Mouse (Mus musculus): Measurements from ENCODE around the gene Ndufa12.
A peak's percentile ranks its signal among the peaks of the same experiment; 100 is the strongest.

Ndufa12 gene

DNA sequence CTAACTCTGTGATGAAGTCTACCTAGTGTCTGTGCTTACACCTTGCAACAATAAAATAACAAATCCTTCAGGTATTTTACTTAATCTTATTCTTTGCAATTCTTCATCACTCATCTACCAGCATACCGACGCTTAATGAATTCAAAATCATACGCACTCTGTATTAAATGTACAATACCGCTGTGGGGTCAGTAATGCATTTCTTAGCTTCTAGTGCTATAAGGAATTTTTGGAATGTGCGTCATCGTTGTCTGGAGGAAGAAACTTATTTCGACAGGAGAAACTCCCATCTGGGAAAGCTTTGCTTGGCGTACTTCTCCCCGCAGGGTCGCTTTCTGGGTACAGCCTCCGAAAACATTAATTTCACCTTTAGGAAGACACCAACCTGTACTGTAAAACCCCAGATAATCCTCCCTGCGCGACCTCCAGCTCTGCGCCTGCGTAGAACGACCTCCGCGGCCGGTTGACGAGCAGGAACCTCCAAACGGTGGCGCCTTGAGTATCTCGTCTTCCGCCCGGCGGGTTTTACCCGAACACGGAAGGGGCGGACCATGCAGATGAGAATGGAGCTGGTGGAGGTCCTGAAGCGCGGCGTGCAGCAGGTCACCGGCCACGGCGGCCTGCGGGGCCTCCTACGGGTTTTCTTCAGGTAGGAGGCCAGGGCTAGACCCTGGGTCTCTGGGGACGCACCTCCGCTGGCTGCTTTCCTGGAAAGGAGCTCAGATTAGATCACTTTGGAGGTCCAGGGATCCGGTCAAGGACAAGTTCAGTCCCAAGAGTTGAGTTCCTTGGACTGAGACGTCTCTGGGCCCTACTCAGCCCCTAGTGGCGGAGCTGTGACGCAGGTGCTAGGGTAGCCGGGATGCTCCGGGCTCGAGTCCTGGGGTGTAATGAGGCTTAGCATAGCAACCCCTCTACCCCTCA lies at the start of gene Ndufa12:
Gene Ndufa12 (plus strand): TSS at position 239 of the 924 bp plus-strand sequence.
- peak; percentile 45 for DNase-seq (ENCODE audit: extremely low read depth, low read depth, low spot score)

DNA sequence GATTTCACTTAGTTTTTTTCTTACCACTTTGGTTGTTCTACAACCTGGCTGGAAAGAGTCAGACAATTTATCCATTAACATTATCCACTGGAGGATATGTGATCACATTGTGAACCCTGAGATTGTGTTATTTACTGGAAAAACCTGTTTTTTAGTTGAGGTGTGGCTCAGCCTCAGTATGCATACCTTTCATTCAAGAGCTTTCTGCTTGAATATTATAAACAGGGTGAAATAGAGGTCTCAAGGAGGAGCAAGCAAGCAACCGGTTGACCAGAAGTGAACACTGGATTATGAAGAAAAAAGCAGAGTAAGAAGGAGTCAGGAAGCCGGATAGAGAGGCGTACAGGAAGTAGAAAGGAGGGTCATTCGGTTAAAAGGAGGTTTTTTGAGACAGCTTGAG lies 47.0 kb upstream of the Ndufa12 start:
- no peak for DNase-seq (ENCODE audit: extremely low read depth, low read depth, low spot score)

DNA sequence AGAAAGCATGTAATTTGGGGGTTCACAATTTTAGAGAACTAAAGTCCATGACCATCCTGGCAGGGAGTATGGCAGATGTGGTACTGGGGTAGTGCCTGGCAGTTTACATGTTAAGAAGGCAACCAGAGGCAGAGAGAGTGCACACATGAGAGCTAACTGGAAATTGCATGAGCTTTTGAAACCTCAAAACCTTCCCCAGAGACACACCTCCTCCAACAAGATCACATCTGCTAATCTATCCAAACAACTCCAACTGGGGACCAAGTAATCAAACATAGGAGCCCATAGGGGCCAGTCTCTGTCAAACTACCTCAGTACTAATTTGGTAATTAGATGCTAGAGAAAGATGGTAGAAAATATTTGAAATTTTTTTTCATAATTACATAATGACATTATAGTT lies 44.7 kb upstream of the Ndufa12 start:
- no peak for DNase-seq (ENCODE audit: extremely low read depth, low read depth, low spot score)

DNA sequence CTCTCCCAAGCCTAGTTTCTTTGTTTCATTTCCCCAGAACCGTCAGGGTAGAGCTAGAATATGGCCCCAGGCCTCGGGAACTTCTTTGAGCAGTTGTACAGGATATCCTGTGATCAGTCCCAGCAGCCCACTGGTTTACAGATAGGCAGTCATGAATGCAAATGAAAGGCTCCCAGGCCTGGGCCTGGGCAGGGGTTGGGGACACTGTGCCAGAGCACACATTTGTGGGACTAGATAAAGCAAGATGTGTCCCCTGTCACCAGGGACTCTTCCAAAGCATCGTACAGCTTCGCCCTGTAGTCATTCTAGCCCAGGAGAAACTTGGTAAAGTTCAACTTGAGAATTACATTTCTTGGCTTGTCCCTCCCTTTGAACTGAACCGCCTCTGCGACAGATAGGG lies 39.6 kb upstream of the Ndufa12 start:
- no peak for DNase-seq (ENCODE audit: extremely low read depth, low read depth, low spot score)

DNA sequence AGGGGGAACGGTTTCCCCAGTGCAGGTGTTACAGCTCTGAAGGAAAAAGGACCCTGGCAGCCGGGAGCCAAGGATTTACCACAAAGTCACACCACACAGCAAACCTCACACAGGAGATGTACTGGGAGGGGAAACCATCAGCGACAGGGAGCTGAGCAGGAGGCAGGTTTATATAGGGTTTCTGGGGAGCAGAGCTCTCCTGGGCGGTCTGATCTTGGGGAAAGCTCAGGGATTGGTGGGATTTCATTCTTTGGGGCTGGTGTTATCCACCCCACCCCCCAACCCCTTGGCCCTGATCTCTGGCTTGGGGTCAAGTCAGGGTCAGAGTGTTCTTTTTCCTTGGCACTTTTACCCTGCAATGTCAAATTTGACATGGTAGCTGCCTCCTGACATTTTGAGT lies 39.1 kb upstream of the Ndufa12 start:
- DNase-seq (ENCODE audit: extremely low read depth, low read depth, low spot score), result no peak

DNA sequence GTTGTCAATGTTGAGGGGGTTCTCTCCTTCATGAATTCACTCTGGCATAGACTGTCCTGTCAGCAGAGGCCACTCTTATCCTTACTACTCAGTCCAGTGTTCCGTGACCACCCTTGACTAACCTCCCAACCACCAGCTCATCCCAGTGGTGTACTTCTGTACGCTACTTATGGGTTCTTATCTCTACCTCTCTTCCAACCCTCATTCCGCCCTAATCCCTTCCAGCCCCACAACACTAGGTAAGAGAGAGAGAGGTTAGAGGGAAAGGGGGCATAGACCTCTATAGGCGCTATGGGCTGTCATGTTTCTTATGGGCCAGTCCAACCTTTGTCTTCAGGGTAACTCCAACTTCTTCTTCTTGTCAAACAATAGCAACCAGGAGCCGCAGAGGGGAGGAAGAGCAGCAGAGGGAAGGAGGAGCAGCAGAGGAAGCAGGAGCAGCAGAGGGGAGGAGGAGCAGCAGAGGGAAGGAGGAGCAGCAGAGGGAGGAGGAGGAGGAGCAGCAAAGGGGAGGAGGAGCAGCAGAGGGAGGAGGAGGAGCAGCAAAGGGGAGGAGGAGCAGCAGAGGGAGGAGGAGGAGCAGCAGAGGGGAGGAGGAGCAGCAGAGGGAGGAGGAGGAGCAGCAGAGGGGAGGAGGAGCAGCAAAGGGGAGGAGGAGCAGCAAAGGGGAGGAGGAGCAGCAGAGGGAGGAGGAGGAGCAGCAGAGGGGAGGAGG lies 37.3 kb upstream of the Ndufa12 start:
- DNase-seq (ENCODE audit: extremely low read depth, low read depth, low spot score), result no peak

DNA sequence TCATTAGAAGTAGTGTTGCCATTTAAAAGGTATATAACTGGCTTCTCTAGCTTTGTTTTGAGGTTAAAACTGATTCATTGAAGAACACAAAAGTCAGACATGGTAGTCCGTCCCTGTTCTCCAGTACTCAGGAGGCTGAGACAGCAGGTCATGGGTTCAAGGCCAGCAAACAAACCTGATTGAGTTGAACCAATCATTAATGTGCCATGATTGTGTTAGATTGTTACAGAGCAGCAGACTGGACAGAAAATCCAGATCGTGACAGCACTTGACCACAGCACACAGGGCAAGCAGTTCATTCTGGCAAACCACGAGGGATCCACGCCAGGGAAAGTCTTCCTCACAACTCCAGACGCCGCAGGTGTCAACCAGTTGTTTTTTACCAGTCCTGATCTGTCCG lies 36.5 kb upstream of the Ndufa12 start:
- DNase-seq (ENCODE audit: extremely low read depth, low read depth, low spot score), result no peak

DNA sequence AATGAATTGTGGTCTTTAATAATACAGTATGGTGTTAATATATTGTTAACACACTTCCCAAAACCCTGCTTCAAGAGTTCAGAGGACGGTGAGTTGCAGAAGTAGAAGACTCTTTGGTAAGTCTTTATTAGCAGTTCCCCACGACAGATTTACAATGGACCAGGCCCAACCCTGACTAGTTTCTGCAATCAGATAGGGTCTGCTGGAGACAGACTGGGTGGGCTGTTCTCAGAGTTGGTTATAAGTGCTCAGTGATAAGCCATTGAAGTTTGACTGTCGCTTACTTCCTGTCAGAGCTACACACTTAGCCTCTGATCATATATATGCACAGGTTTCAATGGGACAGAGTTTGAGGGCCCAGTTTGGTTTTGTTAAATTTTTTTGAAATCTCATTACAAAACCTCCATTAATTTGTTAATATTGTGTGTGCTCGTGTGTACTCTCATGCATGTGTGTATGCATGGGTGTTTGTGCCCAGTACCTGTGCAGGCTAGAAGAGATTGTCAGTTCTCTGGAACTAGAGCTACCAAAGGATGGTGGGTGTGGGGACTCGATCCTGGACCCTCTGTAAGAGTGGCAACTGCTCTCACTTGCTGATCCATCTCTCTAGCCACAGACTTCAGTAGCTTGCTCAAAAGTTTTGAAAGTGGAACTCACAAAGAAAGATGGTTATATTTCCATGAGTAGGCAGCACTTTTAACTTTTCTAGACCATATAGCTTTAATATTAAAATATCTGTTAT lies 34.2 kb upstream of the Ndufa12 start:
- DNase-seq (ENCODE audit: extremely low read depth, low read depth, low spot score), result no peak

DNA sequence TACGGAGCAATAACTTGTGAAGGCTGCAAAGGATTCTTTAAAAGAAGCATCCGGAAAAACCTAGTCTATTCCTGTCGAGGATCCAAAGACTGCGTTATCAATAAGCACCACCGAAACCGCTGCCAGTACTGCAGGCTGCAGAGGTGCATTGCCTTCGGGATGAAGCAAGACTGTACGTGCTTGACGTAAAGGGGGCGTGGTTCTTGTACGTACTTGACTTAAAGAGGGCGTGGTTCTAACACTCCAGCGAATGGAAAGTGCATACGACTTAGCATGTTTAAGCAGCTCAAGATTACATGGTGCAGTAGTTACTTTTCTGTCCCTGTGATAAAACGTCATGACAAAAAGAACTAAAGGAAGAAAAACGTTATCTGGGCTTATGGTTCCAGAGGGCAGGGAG lies 33.1 kb upstream of the Ndufa12 start:
- no peak for DNase-seq (ENCODE audit: extremely low read depth, low read depth, low spot score)

DNA sequence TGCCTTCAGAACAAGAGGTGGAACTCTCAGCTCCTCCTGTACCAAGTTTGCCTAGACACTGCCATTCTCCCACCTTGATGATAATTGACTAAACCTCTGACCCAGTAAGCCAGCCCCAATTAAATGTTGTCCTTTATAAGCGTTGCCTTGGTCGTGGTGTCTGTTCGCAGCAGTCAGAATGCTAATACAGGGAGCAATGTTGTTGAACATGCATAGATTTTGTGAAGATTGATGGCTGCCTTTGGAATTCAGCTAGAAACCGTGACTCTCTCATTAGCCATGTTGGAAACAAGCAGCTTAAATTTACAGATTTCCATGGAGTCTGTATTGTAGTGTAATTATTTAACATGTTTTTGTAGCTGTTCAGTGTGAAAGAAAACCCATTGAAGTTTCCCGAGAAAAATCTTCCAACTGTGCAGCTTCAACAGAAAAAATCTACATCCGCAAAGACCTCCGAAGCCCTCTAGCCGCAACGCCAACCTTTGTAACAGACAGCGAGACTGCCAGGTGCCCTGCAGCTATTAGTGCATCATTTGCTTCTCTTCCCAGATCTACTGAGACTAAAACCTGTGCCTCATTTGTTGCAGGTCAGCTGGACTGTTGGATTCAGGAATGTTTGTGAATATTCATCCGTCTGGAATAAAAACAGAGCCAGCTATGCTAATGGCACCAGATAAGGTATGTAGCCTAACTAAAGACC lies 31.3 kb upstream of the Ndufa12 start:
- DNase-seq (ENCODE audit: extremely low read depth, low read depth, low spot score), result no peak

DNA sequence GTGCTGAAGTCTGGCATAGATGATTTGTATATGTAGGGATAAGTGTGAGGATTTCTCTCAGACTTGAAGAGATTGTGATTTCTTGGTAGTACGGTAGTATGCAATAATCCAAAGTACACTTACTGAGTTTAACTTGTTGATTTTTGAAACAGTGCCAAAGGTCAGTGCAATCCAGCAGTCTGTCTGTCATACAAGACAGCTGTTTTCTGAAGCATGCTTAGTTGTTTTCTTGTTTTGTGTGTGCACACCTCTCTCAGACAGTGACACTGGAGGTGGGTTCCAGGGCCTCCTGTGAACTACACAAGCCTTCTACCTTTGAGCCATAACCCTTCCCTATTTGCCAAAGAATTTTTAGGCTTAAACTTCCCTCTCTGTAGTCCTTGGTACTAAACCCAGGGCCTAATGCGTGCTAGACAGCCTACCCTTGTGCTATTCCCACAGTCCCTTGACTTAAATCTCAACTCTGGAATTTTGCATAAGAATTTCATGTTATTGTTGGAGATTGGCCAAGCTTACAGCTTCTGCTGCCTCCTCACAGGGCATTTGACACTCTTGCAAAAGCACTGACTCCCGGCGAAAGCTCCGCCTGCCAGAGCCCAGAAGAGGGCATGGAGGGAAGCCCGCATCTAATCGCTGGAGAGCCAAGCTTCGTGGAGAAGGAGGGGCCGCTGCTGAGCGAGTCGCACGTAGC lies 26.9 kb upstream of the Ndufa12 start:
- no peak for DNase-seq (ENCODE audit: extremely low read depth, low read depth, low spot score)

DNA sequence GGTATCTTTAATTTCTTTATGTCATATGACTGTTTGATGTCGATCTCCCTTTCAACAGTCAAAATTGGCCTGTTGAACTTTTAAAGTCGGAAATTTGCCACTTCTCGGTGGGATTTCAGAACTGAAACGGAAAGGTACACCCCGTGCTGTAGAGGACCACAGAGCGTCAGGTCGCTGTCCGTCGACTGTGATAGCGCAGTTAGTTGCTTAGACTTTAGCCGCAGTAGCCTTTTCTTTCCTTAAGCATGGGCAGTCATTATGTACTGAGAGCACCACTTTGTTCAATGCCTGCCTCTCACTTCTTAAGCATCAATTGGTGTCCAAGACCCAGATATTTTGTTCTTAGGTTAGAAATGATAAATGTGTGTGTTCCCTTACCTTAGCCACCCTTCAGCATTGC lies 26.4 kb upstream of the Ndufa12 start:
- DNase-seq (ENCODE audit: extremely low read depth, low read depth, low spot score), result no peak

DNA sequence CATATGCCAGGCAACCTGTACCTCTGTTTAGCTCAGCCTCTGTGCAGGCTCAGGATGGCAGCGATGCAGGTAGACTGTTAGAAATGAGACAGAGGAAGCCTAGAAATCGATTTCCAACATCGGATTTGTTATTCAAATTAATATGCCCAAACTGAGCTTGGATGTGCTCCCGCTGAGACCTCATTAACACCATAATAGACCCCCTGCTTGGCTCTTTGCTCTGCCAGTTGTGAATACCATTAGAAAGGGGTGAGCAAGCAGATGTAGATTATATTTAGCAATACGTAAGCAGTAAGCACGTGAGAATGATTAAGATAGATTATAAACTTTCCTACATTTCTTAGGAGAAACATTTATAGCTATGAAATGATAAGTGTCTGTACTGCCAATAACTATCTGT lies 25.8 kb upstream of the Ndufa12 start:
- DNase-seq (ENCODE audit: extremely low read depth, low read depth, low spot score), result no peak

DNA sequence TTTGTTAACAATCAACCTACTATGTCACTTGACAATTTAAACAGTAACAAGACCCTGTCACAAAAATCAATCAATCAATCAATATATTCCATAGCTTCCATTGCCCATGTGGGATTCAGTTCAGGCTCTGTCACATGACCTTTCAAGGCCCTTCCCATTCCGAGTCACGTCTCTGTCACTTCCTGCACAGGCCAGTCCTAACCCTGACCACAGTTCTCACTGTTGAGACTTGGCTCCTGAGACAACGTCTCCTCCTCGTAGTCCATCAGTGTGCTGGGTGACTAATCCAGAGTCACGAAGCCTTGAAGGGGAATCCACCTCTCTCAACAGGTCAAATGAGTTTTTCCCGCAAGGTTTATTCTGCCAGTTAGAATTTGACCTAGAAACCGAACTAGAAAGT lies 23.9 kb upstream of the Ndufa12 start:
- no peak for DNase-seq (ENCODE audit: extremely low read depth, low read depth, low spot score)

DNA sequence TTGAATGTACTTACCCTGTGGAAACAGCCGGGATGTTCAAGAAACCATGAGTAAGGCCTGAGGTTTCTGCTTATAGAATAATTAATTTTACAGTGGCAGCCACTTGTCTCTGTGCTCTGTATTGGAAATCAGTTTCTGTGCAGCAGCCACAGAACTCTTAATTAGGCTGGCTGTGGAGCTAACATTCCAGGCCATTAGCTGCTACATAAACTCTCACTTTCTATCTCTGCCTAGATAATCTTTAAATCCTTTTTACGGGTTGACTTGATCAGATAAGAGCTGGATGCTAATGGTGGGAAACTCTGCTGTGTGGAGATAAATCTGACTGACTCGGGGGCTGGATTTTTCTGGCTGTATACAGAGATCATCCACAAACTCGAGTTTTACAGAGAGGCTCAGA lies 15.3 kb upstream of the Ndufa12 start:
- DNase-seq (ENCODE audit: extremely low read depth, low read depth, low spot score), result no peak

DNA sequence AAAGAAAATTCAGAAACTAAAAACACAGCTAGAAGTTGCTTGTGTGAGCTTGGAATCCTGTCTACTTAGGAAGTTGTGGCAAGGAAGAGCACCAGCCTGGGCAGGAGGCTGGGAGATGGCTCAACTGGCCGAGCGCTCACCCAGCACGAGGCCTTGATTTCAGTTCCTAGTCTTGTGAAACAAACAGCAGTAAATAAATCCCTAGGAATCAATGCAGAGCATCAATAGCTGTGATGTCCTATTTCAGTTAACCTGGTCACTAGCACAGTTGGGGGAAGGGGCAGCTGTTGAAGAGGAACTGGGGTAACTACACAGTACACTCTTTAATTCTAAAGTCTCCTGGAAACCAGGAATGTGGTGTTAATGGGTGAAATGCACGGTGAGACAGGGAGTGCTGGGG lies 6.5 kb downstream of the Ndufa12 start:
- DNase-seq (ENCODE audit: extremely low read depth, low read depth, low spot score), result no peak

DNA sequence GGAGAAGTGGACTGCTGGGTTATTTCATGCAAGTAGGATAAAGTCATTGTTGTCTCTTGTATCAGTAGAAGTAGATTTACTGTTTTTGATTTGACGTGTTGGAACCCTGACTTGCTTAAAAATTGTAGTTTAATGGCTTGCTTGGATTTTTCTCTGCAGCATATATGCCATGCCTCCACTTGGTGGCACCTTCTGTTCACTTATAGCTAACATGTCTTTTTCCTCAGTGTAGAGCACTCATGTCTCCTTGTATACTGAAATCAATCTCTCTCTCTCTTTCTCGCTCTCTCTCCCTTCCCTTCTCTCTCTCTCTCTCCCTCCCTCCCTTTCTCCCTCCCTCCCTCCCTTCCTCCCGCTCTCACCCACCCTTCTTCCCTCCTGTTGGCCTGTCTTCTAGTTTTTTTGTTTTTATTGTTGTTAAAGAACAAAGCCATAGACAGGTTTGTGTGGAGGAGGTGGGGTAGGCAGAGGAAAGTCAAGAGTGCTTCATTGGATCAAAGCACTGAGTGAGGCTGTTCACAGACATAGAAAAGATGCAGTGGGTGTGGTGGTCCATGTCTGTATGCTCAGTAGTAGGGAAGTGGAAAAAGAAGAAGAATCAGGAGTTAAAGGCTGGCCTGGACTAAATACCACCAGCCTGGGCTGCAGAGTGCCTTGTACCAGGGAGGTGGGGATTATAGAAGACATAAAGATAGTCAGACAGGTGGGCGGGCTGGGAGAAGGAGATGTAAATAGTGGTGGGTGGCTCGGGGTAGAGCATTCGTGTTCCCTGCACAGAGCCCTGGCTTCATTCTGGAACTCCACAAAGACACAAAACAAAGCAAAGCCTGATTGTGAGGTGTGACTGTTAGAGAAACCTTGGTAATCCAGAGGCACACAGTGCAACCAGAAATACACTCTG lies 12.4 kb downstream of the Ndufa12 start:
- DNase-seq (ENCODE audit: extremely low read depth, low read depth, low spot score), result no peak

DNA sequence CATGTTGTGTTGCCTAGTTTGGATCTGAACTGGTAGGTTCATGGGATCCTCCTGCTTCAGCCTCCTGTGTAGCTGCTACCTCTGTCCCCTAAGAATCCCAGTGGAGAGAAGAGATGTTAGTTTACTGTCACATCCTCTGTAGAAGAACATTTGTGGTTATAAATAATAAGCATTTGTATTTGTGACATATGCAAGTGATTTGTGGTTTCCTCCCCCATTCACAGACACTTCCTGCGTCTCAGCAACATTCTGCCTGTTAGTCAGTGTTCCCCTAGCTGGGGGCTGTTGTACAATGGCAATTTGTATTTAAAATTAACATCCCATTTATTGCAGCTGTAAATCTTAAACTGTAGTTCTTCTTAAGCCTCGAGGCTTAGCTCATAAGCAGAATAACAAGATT lies 13.2 kb downstream of the Ndufa12 start:
- DNase-seq (ENCODE audit: extremely low read depth, low read depth, low spot score), result no peak

DNA sequence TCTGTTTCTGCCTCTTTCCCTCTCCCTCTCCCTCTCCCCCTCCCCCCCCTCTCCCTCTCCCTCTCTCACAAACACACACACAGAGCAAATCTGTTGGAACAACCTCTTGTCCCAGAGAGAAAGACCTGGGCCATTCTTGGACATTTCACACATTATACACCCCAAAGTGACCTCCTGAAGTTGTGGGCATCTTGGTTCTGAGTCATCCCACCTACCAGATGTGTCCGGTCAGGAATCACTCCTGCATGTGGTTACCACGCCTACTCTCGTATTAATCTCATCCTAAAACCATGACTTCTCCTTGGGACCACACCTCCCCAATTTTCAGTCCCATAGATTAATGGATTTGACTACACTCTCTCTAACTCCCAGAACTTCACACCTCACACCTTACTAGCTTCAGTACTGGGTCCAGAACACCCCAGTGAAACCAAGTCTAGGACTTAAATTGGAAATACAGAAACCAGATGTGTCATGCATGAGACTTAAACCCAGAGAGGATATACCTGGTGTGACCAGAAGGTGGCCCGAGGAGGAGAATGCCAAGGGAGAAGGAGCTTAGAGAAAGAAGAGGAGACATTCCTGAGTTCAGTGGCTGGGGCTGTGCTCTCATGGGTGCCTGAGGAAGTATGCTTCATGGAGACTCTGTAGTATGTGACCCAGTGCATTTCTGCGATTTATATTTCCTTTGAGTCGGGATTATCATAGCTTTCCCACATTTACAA lies 26.7 kb downstream of the Ndufa12 start:
- no peak for DNase-seq (ENCODE audit: extremely low read depth, low read depth, low spot score)

Measured in fat pad, adult 2 months (tissue).